Mouse (Mus musculus): ENCODE measurements at regions not wholly inside any gene's neighbourhood (a gene's known extent, or its start where the extent isn't known, plus 50 kb on each side); places are given as distances from the start of the nearest gene placed in this dataset.
A peak's percentile ranks its signal among the peaks of the same experiment; 100 is the strongest.

DNA sequence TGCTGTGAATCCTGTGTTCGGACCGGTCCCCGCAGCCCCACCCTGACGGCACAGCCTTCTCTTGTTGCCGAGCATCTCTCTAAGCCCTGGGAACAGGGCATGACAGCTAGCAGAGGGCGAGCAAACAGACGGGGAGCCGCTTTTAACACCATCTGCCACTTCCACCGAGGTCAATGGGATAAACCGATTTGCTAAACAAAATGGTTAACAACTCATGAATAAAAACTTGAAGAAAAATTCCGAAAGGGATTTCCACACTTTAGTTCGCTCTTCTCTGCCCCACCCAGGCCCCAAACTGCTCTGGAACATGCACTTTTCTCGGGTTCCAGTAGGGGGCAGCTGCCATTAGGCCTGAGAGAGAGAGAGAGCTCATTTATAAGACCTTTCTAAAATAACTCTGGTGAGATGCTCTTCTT is 72.0 kb upstream of the Pcdh8 start:
- no peak overlapping the region for H3K4me2 ChIP-seq (replicated peaks; ENCODE audit: low read depth, low read length)
- no peak overlapping the region for H3K27ac ChIP-seq (ENCODE audit: low read length)
- no peaks in the 10 kb centered on the region for H3K4me1 ChIP-seq (ENCODE audit: insufficient read depth, low read length)
- H3K9me3 ChIP-seq (ENCODE audit: low read length), result no peaks in the 10 kb centered on the region
- H3K4me3 ChIP-seq (ENCODE audit: low read length), result no peak overlapping the region
- H3K27me3 ChIP-seq (ENCODE audit: insufficient read depth, low read length), result no peaks in the 10 kb centered on the region
- 20% methylated on average over 13 of the region's 13 CpGs for WGBS
- H3K9ac ChIP-seq (replicated peaks; ENCODE audit: low read length), result no peak overlapping the region
- no peak for ATAC-seq (ENCODE audit: low FRiP score, low TSS enrichment)
- no peaks in the 10 kb centered on the region for H3K36me3 ChIP-seq (ENCODE audit: insufficient read depth, low read length)

DNA sequence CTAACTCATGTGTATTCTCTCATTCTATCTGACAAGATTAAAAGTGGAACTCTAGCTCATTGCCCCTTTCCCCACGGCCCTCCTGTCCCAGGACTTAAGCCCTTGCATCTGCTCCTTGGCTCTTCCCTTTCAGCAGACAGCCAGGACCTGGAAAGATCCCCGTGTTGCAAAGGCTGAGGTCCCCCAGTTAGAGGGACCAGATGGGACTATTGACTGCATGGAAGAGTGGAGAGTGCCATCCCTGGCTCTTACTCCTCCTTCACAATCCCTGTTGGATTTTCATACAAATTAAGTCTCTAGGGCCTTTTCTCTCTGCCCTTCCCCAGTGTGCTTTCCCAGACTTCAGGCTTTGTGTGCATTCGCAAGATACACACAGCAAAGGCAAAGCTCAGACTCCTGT is 71.6 kb upstream of the Pcdh8 start:
- no peaks in the 10 kb centered on the region for H3K27me3 ChIP-seq (ENCODE audit: insufficient read depth, low read length)
- ATAC-seq (ENCODE audit: low FRiP score, low TSS enrichment), result no peak
- H3K4me3 ChIP-seq (ENCODE audit: low read length), result no peak overlapping the region
- WGBS, result 55% methylated on average over 3 of the region's 3 CpGs
- H3K27ac ChIP-seq (ENCODE audit: low read length), result no peak overlapping the region
- H3K36me3 ChIP-seq (ENCODE audit: insufficient read depth, low read length), result no peaks in the 10 kb centered on the region
- H3K4me2 ChIP-seq (replicated peaks; ENCODE audit: low read depth, low read length), result no peak overlapping the region
- no peak overlapping the region for H3K9ac ChIP-seq (replicated peaks; ENCODE audit: low read length)
- no peaks in the 10 kb centered on the region for H3K4me1 ChIP-seq (ENCODE audit: insufficient read depth, low read length)
- H3K9me3 ChIP-seq (ENCODE audit: low read length), result no peaks in the 10 kb centered on the region

DNA sequence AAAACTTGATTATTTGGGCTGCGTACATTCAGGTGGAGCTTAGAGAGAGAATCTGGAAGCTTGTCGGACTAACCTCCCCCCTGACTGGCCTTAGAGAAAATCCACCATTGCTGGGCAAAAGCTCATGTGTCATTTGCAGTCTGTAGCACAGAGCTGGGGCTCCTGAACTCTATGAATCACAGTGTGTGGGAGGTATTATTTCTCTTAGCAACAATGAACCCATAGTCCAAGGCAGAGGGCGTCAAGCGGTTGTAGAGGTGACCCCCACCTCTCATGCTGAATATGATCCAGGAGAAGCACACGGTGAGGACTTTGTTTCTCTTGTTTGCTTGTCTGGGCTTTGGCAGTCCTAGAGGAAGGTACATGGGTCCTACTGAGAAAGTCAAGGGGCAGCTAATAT is 66.0 kb upstream of the Pcdh8 start:
- no peaks in the 10 kb centered on the region for H3K36me3 ChIP-seq (ENCODE audit: insufficient read depth, low read length)
- H3K9ac ChIP-seq (replicated peaks; ENCODE audit: low read length), result no peak overlapping the region
- H3K27me3 ChIP-seq (ENCODE audit: insufficient read depth, low read length), result no peaks in the 10 kb centered on the region
- WGBS, result 24% methylated on average over 5 of the region's 5 CpGs
- no peak overlapping the region for H3K4me2 ChIP-seq (replicated peaks; ENCODE audit: low read depth, low read length)
- 0 out of 2 replicates have a peak, but pooled peaks have one; percentile 49 for ATAC-seq (ENCODE audit: low FRiP score, low TSS enrichment)
- no peaks in the 10 kb centered on the region for H3K9me3 ChIP-seq (ENCODE audit: low read length)
- peaks cover 3% of the 10 kb centered on the region; the same call in 1 of the 2 replicates for H3K4me1 ChIP-seq (ENCODE audit: insufficient read depth, low read length)
- no peak overlapping the region for H3K4me3 ChIP-seq (ENCODE audit: low read length)
- H3K27ac ChIP-seq (ENCODE audit: low read length), result no peak overlapping the region

DNA sequence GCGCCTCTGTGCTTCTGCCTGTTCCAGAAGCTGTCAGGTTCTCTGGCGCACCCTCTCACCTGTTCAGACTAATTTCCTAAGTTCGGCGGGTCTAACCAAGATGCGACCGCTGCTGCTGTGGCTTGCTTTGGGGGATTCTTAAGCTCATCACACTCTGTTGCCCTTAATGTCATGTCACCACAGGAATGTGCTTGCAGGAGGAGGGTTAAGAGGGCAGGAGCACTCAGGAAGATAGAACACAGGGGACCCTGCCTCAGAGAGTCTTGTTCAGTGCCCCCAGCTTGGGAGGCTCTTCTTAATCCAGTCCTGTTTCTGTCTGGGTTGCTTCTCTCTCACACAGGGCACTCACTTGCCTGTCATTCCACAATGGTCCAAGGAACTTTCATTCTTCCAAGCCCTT is 65.1 kb upstream of the Pcdh8 start:
- no peak overlapping the region for H3K27ac ChIP-seq (ENCODE audit: low read length)
- no peak overlapping the region for H3K4me3 ChIP-seq (ENCODE audit: low read length)
- H3K9ac ChIP-seq (replicated peaks; ENCODE audit: low read length), result no peak overlapping the region
- H3K4me1 ChIP-seq (ENCODE audit: insufficient read depth, low read length), result peaks cover 3% of the 10 kb centered on the region; the same call in 1 of the 2 replicates
- H3K36me3 ChIP-seq (ENCODE audit: insufficient read depth, low read length), result no peaks in the 10 kb centered on the region
- H3K4me2 ChIP-seq (replicated peaks; ENCODE audit: low read depth, low read length), result no peak overlapping the region
- no peaks in the 10 kb centered on the region for H3K9me3 ChIP-seq (ENCODE audit: low read length)
- WGBS, result 88% methylated on average over 5 of the region's 6 CpGs
- no peaks in the 10 kb centered on the region for H3K27me3 ChIP-seq (ENCODE audit: insufficient read depth, low read length)
- ATAC-seq (ENCODE audit: low FRiP score, low TSS enrichment), result no peak

DNA sequence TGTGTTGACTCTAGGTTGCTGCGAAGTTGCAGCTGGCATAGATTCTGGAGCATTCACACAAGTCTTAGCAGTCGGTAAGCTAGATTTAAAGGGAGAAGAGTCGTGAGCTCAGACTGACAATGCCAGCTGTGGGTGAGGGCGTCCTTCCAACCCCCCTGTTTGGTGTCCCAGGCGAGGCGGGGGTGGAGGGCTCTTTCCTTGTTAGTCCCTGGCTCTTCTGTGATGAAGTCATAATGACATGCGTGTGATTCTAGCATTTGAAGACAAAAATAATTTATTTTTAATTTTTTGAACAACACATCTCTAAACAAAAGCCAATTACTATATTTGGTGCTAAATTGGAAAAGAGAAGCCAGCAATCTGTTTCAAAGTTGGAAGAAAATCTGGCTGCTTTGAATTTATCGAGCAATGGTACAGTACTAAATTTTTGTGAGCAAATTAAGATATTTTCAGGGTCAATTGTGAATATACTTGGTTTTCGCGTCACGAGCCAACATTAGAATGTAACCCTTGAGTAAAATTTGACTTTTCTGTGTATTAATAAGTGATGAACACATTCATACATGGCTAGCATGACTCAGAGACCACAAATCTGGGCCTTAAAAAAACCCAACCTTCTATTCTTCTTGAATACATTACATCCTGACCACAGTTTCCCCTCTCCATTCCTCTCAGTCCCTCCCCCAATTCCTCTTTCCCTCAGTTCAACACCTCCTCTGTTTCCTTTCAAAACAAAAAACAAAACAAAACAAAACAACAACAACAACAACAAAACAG is 53.7 kb upstream of the Pcdh8 start:
- Histone ChIP-seq H3K27me3 (ENCODE audit: insufficient read depth, low read length) (no peaks in the 10 kb centered on the region), H3K27ac (ENCODE audit: low read length) (no peak overlapping the region), H3K4me2 (replicated peaks; ENCODE audit: low read depth, low read length) (no peak overlapping the region), H3K4me1 (ENCODE audit: insufficient read depth, low read length) (no peaks in the 10 kb centered on the region), H3K4me3 (ENCODE audit: low read length) (no peak overlapping the region), H3K9me3 (ENCODE audit: low read length) (no peaks in the 10 kb centered on the region), H3K9ac (replicated peaks; ENCODE audit: low read length) (no peak overlapping the region), H3K36me3 (ENCODE audit: insufficient read depth, low read length) (no peaks in the 10 kb centered on the region)
- WGBS, result 90% methylated on average over 11 of the region's 11 CpGs
- no peak for ATAC-seq (ENCODE audit: low FRiP score, low TSS enrichment)

DNA sequence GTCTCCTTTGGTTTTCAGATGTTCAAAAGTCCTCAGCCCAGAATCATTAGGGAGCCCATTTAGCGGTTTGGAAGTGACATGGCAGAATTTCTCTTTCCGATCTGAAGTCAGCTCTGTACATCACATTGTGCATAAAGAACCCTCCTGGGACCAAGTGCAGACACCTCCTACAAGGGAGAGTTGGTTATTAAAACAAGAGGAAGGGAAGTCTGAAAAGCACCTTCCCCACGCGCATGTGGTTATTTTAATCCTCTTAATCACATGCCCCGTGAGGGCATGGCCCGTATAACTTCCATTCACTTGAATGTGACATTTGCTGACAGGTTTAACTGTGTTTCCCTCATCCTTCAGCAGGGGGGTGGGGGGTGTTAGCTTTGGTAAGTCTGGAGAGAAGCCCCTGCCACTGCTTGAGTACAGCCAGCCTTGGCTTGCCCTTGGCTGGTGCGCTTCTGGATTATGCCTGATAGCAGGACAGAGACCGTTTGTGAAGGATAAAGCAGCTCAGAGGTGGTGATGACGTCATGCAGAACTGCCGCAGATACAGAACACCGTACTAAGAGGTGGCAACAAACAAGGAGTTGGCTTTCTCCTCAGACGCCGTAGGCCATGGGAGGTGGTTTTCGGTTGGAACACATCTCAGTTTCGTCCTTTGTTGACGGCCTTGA is 51.5 kb upstream of the Pcdh8 start:
- no peaks in the 10 kb centered on the region for H3K27me3 ChIP-seq (ENCODE audit: insufficient read depth, low read length)
- no peaks in the 10 kb centered on the region for H3K36me3 ChIP-seq (ENCODE audit: insufficient read depth, low read length)
- 63% methylated on average over 16 of the region's 16 CpGs for WGBS
- no peak overlapping the region for H3K4me2 ChIP-seq (replicated peaks; ENCODE audit: low read depth, low read length)
- H3K4me3 ChIP-seq (ENCODE audit: low read length), result no peak overlapping the region
- no peak overlapping the region for H3K9ac ChIP-seq (replicated peaks; ENCODE audit: low read length)
- no peak overlapping the region for H3K27ac ChIP-seq (ENCODE audit: low read length)
- no peaks in the 10 kb centered on the region for H3K9me3 ChIP-seq (ENCODE audit: low read length)
- no peak for ATAC-seq (ENCODE audit: low FRiP score, low TSS enrichment)
- H3K4me1 ChIP-seq (ENCODE audit: insufficient read depth, low read length), result no peaks in the 10 kb centered on the region

DNA sequence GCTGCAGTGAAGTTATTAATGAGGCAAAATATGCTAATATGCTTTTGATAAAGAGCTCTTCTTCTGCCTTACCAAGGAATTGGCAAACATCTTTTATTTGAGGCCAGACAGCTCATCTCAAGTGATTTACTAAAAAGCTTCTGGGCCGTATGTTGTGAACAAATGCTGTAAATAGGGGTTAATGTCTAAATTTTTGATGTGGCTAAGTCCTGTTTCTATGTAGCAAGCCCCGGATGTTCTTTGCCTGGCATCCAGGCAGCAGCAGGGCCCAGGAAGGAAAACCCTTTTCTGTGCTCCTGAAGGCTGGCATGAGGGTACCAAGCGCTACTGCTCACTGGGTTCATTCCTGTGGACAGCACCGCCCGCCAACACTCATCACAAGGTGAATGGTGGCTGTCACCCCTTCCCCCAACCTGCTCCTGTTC is 50.9 kb upstream of the Pcdh8 start:
- Histone ChIP-seq H3K4me2 (replicated peaks; ENCODE audit: low read depth, low read length) (no peak overlapping the region), H3K36me3 (ENCODE audit: insufficient read depth, low read length) (no peaks in the 10 kb centered on the region), H3K9ac (replicated peaks; ENCODE audit: low read length) (no peak overlapping the region), H3K4me3 (ENCODE audit: low read length) (no peak overlapping the region), H3K27me3 (ENCODE audit: insufficient read depth, low read length) (no peaks in the 10 kb centered on the region), H3K4me1 (ENCODE audit: insufficient read depth, low read length) (no peaks in the 10 kb centered on the region), H3K9me3 (ENCODE audit: low read length) (no peaks in the 10 kb centered on the region), H3K27ac (ENCODE audit: low read length) (no peak overlapping the region)
- WGBS, result 74% methylated on average over 5 of the region's 5 CpGs
- no peak for ATAC-seq (ENCODE audit: low FRiP score, low TSS enrichment)

DNA sequence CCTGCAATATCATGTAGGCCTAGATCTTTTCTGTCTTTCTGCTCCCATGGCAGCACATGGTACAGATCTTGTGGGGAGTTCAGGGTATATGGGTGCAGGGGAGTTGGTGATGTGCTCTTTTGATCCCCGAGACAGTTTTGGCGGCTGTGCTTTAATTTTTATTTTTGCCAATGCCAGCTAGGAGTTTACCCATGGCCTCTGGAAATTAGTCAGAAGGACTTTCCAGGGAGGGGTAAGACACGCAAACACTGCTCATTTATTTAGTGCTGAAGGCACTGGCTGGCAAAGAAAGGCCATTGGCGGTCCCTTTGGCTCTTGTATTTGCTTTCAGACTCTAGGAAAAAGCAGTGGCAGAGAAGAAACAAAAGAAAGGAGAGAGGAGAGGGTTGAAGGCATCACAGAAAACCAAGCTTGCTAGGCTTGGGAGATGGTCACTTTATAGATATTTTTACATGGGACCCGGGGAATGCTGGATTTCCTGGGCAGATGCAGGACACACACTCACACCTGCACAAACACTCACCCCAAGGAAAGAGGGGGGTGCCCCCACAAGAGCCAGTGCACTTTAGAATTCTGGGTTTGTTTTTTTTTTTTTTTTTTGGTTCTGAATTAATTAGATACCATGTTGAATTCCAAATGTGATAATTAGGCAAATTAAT is 50.4 kb upstream of the Pcdh8 start:
- 77% methylated on average over 5 of the region's 5 CpGs for WGBS
- no peak for ATAC-seq (ENCODE audit: low FRiP score, low TSS enrichment)
- no peak overlapping the region for H3K27ac ChIP-seq (ENCODE audit: low read length)
- no peaks in the 10 kb centered on the region for H3K27me3 ChIP-seq (ENCODE audit: insufficient read depth, low read length)
- no peak overlapping the region for H3K4me3 ChIP-seq (ENCODE audit: low read length)
- H3K9ac ChIP-seq (replicated peaks; ENCODE audit: low read length), result no peak overlapping the region
- H3K4me2 ChIP-seq (replicated peaks; ENCODE audit: low read depth, low read length), result no peak overlapping the region
- no peaks in the 10 kb centered on the region for H3K9me3 ChIP-seq (ENCODE audit: low read length)
- H3K4me1 ChIP-seq (ENCODE audit: insufficient read depth, low read length), result no peaks in the 10 kb centered on the region
- H3K36me3 ChIP-seq (ENCODE audit: insufficient read depth, low read length), result no peaks in the 10 kb centered on the region
